Mouse (Mus musculus): ENCODE measurements at regions not wholly inside any gene's neighbourhood (a gene's known extent, or its start where the extent isn't known, plus 50 kb on each side); places are given as distances from the start of the nearest gene placed in this dataset.

DNA sequence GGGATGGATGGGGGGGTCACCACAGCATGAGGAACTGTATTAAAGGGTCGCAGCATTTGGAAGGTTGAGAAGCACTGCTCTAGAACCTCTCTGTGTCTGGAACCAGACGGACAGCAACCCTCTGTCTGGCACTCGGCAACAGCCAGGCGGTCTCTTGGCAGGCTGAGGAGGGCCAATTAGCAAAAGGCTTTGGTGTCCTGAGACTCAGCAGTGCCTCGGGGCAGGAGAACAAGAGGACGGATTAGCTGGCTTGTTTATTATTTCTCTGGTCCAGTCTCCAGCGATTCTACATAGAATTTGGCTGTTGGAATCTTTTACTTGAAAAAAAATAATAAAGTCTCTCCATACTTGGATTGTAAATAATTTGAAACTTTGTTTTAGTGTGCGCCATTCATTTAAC lies 450.4 kb downstream of the Fam19a5 start:
- TF ChIP-seq POLR2A (IDR thresholded peaks at IDR 0.05; ENCODE audit: borderline replicate concordance, control insufficient read depth, low read depth, low read length), result no peak
- TF ChIP-seq CTCF (IDR thresholded peaks at IDR 0.05; ENCODE audit: control insufficient read depth, insufficient read depth, low read length), result no peak

Measured in bone marrow, adult 2 months (tissue).